Mouse (Mus musculus) right cerebral cortex, postnatal 10 days (tissue): ENCODE results near the gene P4ha1.
"Not testable (repeated sequence)": the region's sequence is repeated elsewhere in the genome, so short reads cannot be mapped to it uniquely, and the experiment has no call there.

Source experiments
- DNase-seq, 2 experiments: peaks; one replicate each; pipeline ENCODE4 v3.0.0; 2021; ENCODE audit warnings: low spot score in 2 of 2

P4ha1 gene

GRCm38 (mm10) chr10:59323100-59323487 lies at the start of gene P4ha1:
TSS of gene P4ha1 (plus strand) at chr10:59323296.
- peak; percentile 99 to 100 for DNase-seq

- DNase-seq = no peak
These were observed 47.4 kb upstream of the P4ha1 start for GRCm38 (mm10) chr10:59275745-59276144.

GRCm38 (mm10) chr10:59277116-59277515 lies 46.0 kb upstream of the P4ha1 start:
- no peak for DNase-seq

- DNase-seq = no peak
These were observed 45.2 kb upstream of the P4ha1 start for GRCm38 (mm10) chr10:59277729-59278475.

- DNase-seq = no peak
These were observed 39.9 kb upstream of the P4ha1 start for GRCm38 (mm10) chr10:59283164-59283563.

GRCm38 (mm10) chr10:59283749-59284148 lies 39.3 kb upstream of the P4ha1 start:
- DNase-seq = peak in 1 of 2 experiments; percentile 66

- peak; percentile 62 to 78 for DNase-seq
These were observed 37.6 kb upstream of the P4ha1 start for GRCm38 (mm10) chr10:59285530-59285929.

DNA sequence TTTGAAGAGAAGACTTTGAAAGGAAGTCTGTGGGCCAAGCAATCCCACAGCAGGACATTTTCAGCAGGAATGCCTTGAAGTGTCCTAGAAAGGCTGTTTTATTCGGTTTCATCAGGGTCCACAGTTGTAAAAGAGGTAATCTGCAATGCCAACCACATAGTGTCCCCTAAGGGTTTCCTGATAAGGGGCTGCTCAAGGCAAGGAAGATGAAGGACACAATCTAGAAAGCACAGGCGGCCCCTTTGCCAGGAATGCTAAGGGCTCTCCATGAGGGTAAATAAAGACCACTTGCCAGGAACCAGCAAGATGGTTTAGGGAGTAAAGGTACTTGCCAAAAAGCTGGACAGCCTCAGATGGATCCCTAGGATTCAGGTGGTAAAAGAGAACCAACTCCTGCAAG lies 35.8 kb upstream of the P4ha1 start:
- no peak for DNase-seq

DNA sequence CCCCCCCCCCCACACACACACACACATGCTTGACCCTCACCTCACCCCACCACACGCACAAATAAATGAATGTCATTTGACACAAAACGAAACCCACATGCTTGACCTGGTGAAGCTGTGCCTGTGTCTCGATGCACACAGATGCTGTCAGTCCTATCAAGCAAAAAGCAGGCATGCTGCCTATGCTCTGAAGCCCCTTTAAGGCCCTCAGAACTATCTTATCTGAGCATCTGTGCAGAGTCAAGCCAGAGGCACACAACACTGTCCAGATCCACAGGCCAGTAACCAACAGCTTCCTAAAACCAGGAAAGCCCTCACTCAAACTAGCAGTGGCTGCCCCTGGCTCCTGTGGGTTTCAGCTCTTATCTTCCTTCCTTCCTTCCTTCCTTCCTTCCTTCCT lies 35.4 kb upstream of the P4ha1 start:
- DNase-seq = no peak

DNA sequence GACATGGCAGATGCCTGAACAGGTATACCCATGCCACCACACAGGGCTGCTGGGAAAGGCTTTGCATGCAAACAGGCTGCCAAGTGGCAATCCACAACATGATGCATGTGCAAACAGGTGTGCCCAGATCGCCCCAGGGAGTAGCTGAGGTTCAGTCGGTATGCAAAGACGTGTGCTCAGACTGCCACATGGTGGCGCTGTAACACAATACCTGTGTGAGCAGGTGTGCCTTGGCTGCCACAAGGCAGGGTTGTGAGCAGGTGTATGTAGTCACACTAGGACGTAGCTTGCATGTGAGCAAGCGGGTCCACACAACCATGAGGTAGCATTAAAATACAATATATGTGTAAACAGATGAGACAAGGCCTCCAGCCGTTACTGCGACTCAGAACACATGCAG lies 34.0 kb upstream of the P4ha1 start:
- DNase-seq = no peak

DNA sequence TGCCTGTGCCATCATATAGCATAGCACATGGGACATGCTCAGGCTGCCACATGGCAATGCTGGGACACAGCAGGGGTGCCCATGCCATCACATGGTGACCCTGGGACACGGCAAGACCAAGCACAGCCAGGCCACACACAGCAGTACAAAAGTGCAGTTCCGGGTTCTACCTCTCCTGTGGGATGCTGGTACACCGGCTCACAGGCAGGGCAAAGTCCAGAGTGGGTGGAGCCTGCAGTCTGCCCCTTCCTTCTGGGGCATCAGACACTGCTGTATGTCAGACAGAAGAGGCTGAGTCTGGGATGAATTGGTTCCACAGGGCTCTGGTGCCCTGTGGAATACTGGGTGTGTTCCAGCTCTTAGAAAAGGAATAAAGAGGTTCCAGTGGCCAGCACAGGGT lies 31.6 kb upstream of the P4ha1 start:
- no peak for DNase-seq

DNA sequence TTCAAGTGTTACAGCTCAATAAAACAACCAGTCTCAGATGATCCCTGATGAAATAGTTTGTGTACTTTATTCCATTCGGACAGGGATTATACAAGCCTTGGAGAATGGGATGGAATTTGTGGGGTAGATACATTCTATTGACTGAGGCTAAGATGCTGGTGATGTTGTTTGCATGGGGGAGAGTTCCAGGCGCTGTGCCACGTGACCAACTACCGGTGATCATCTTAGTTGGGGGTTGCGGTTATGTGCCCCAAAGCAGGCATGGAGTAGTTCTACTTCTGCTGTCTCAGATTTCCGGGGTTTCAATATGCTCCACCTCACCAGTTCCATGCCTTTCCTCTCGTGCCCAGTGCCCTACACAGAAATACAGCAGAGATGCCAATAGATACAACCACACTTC lies 31.0 kb upstream of the P4ha1 start:
- no peak for DNase-seq

GRCm38 (mm10) chr10:59292558-59292957 lies 30.5 kb upstream of the P4ha1 start:
- DNase-seq = peak; percentile 89 to 91

DNA sequence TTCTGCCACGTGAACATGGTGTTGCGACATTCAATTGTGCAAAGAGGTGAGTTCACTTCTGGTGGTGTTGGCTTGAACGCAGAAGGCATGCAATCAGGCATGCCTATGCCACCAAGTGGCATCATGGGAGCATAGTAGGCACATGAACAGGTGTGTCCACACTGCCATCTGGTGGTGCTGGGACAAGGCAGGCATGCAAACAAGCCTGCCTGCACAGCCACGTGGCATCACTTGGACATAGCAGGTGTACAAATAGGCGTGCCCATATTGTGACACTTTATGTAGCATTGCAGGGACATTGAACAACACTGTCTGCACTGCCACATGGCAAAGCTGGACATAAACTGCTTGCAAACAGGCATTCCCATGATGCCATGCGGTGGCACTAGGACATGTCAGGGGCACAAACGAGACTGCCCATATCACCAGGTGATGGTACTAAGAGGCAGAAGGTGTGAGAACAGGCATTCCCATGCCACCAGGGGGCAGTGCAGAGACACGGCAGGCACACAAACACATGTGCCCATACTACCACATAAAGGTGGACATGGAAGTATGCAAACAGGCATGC lies 27.8 kb upstream of the P4ha1 start:
- DNase-seq = peak; percentile 81

- DNase-seq = peak; percentile 85 to 86
These were observed 26.8 kb upstream of the P4ha1 start for GRCm38 (mm10) chr10:59296261-59296660.

DNA sequence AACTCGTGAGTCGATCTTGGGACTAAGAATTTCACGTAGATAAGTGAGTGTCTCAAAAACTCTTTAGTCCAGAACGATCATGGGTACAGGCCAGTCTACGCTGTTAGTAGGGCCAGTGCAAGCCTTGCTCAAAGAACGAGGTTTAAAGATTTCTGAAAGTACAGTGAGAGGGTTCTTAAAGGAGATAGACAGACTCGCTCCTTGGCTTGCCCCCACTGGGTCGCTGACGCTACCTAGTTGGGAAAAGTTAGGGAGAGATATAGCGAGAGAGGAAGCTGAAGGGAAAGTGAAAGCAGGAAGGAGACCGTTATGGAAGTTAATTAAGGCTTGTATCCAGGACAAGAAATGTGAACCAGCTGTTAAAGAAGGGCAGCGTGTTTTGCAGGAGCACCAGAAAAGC lies 20.4 kb upstream of the P4ha1 start:
- not testable (repeated sequence) for DNase-seq

GRCm38 (mm10) chr10:59308993-59309715 lies 13.9 kb upstream of the P4ha1 start:
- DNase-seq = no peak

GRCm38 (mm10) chr10:59310124-59310523 lies 13.0 kb upstream of the P4ha1 start:
- DNase-seq = no peak

DNA sequence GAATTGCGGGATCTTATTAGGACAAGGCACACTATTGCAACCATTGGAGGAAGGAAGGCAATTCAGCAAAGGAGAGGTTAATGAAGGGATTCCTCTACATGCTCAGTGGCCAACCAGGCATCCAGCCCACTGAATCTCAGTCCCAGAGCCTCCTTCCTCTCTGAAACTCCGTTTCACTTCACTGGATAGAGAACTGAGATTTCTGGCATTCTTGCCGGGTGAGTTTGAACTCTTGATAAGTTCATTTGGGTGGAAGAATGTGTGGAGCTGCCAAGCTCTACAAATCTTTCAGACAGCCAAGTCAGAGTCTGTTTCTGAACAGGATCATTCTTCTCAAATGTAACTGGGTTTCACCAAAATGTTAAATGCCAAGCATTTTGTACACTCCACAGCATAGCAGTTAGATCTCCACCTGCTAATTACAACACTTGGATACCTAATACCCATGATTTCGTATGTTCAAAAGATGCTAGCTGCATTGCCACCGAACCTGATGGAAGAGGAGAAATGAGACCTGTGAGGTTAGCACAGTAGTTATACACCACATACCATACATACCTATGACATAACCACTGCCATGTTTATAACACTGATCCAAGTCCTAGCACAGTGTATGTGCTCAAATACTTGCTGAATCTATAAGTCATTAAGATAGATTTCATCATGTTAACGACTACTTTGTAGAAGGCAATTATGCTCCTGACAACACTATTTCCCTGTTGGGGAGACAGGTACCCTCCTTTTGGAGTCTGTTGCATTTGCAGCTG lies 12.2 kb upstream of the P4ha1 start:
- no peak for DNase-seq

- DNase-seq = no peak
These were observed 11.2 kb upstream of the P4ha1 start for GRCm38 (mm10) chr10:59311881-59312280.

DNA sequence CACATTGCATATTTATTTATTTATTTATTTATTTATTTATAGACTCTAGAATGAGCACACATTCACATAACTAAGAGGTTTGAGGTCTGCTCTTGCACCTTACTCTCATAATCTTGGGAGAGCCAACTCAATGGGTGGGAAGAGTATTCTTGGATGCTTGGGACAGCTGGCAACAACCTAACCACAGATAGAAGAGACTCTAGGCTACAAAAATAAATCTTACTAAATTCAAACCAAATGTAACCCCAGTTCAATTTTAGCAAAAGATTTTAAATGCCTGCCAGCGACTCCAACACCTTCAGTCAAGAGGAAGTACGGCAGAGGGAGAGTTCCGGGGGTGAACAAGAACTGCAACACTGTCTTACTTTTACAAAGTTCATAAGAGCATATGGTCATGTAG lies 2.0 kb upstream of the P4ha1 start:
- DNase-seq = peak in 1 of 2 experiments; percentile 40

- no peak for DNase-seq
These were observed 825 bp upstream of the P4ha1 start for GRCm38 (mm10) chr10:59322271-59322670.
